Mouse (Mus musculus) 3134 (cell line): ENCODE results near the gene Arpp21.

Source experiments
- DNase-seq: peaks from one replicate; pipeline ENCODE4 v3.0.0-alpha.2; 2011; ENCODE audit warnings: low spot score; ENCODE audit not compliant: insufficient read length; ENCODE audit errors: extremely low read depth

The Arpp21 gene

GRCm38 (mm10) chr9:112235696-112236397 is at the start of gene Arpp21:
Gene Arpp21 (minus strand): TSS chr9:112235938.
- peak; percentile 0 for DNase-seq

- DNase-seq: no peak
Measured at GRCm38 (mm10) chr9:112272426-112272969, 36.8 kb upstream of the Arpp21 start.

- no peak for DNase-seq
Measured at GRCm38 (mm10) chr9:112264982-112265641, 29.4 kb upstream of the Arpp21 start.

GRCm38 (mm10) chr9:112261986-112262901 is 26.5 kb upstream of the Arpp21 start:
- no peak for DNase-seq

- no peak for DNase-seq
Measured at GRCm38 (mm10) chr9:112261556-112261955, 25.8 kb upstream of the Arpp21 start.

GRCm38 (mm10) chr9:112260696-112261095 is 25.0 kb upstream of the Arpp21 start:
- no peak for DNase-seq

- DNase-seq: no peak
Measured at GRCm38 (mm10) chr9:112258560-112258959, 22.8 kb upstream of the Arpp21 start.

- no peak for DNase-seq
Measured at GRCm38 (mm10) chr9:112255971-112256370, 20.2 kb upstream of the Arpp21 start.

- DNase-seq: no peak
Measured at GRCm38 (mm10) chr9:112253730-112254129, 18.0 kb upstream of the Arpp21 start.

- DNase-seq: no peak
Measured at GRCm38 (mm10) chr9:112251857-112252256, 16.1 kb upstream of the Arpp21 start.

- DNase-seq: no peak
Measured at GRCm38 (mm10) chr9:112251339-112251738, 15.6 kb upstream of the Arpp21 start.

GRCm38 (mm10) chr9:112249753-112250152 is 14.0 kb upstream of the Arpp21 start:
- DNase-seq: no peak

- no peak for DNase-seq
Measured at GRCm38 (mm10) chr9:112247183-112247582, 11.4 kb upstream of the Arpp21 start.

- DNase-seq: no peak
Measured at GRCm38 (mm10) chr9:112238168-112238567, 2.4 kb upstream of the Arpp21 start.

GRCm38 (mm10) chr9:112236551-112236950 is 813 bp upstream of the Arpp21 start:
- no peak for DNase-seq

GRCm38 (mm10) chr9:112235041-112235695 is 570 bp downstream of the Arpp21 start:
- peak; percentile 1 for DNase-seq

GRCm38 (mm10) chr9:112234505-112235024 is 1.2 kb downstream of the Arpp21 start:
- peak; percentile 1 for DNase-seq

- DNase-seq: no peak
Measured at GRCm38 (mm10) chr9:112233822-112234504, 1.8 kb downstream of the Arpp21 start.

- DNase-seq: no peak
Measured at GRCm38 (mm10) chr9:112233378-112233777, 2.4 kb downstream of the Arpp21 start.
